Mouse (Mus musculus) lung, postnatal 0 days (tissue): ENCODE results near the gene Gpr142.

Source experiments
- CTCF ChIP-seq: IDR thresholded peaks from 2 replicates; pipeline ENCODE4 v1.5.1; 2016; ENCODE audit warnings: antibody characterized with exemption, mild to moderate bottlenecking
- EP300 ChIP-seq: IDR thresholded peaks from 2 replicates; pipeline ENCODE4 v1.6.1; 2016; ENCODE audit warnings: antibody characterized with exemption, mild to moderate bottlenecking, control low read depth

- TF ChIP-seq CTCF = no peak
- TF ChIP-seq EP300 = no peak
Observed at GRCm38 (mm10) chr11:114853174-114853838, 54.6 kb downstream of the Gpr142 start.
